Mouse (Mus musculus) bone marrow, adult 2 months (tissue): ENCODE measurements around the gene Cybrd1. TPM values are rescaled to one million over a fixed set of nuclear protein-coding genes. Genes with fewer than 3 reads are reported as not detected.

Experiments used
- H3K27ac ChIP-seq: fragments of 200-500 bp; 2 replicates; pipeline ENCODE4 v1.5.1; 2012; ENCODE audit warnings: low read depth, mild to moderate bottlenecking, control low read depth, inconsistent platforms, low read length; ENCODE audit not compliant: control insufficient read depth, poor library complexity, insufficient read depth
- H3K4me1 ChIP-seq: fragments of 200-500 bp; 2 replicates; pipeline ENCODE4 v1.6.1; 2011; ENCODE audit warnings: low read length; ENCODE audit not compliant: control insufficient read depth, insufficient read depth
- H3K4me3 ChIP-seq: fragments of 200-500 bp; replicated peaks from 2 replicates; pipeline ENCODE3; 2011; ENCODE audit warnings: mild to moderate bottlenecking, low read depth, low read length, control low read depth; ENCODE audit not compliant: control insufficient read depth
- CTCF ChIP-seq: fragments of 200-500 bp; IDR thresholded peaks from 2 replicates; pipeline ENCODE4 v1.5.1; 2011; ENCODE audit warnings: low read length, control low read depth; ENCODE audit not compliant: control insufficient read depth, insufficient read depth
- POLR2A ChIP-seq: fragments of 200-500 bp; IDR thresholded peaks from 2 replicates; pipeline ENCODE4 v1.6.1; 2011; ENCODE audit warnings: low read depth, mild to moderate bottlenecking, control low read depth, low read length, borderline replicate concordance; ENCODE audit not compliant: control insufficient read depth
- WGBS: fragments of 180-500 bp; shearing (Covaris S2); methylation state at CpG from one replicate; pipeline ENCODE4 v1.1.7; 2018; 5-methylcytosine and 5-hydroxymethylcytosine counted together
- polyA plus RNA-seq: library from polyadenylated mRNA; stranded (reverse); fragments of >200 nt; gene quantifications from 2 replicates; pipeline ENCODE4 v1.2.4, GENCODE M21; 2011; ENCODE audit warnings: low replicate concordance; ENCODE audit not compliant: missing spikeins, insufficient read depth, insufficient read length

Gene Cybrd1
- polyA plus RNA-seq, 1 experiment: not detected

DNA sequence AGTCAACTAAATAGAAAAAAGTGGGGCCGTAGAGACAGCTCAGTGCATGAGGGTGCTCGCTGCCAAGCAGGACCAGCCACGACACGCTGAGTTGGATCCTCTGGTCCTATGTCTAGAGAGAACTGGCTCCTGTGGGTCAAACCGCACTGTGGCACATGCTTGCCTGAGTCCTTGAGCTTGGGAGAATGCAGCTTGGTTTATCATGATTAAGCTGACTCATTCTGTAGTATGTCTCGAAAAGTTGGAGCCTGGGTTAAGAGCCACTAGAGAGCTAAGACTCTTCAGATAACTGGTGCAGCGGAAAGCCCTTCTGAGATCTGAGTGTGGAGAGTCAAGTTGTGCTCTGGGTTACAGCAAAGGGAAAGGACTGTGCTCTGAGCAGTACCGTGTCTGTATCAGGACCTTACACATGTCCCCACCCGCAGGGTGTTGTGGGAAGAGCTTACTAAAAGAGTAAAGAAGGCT, 16.4 kb downstream of the Cybrd1 start:
- no peaks in the 10 kb centered on the region for H3K4me1 ChIP-seq
- no peak overlapping the region for H3K4me3 ChIP-seq
- 72% methylated on average over 9 of the region's 9 CpGs for WGBS
- no peak for TF ChIP-seq CTCF
- TF ChIP-seq POLR2A: no peak
- no peak overlapping the region for H3K27ac ChIP-seq

DNA sequence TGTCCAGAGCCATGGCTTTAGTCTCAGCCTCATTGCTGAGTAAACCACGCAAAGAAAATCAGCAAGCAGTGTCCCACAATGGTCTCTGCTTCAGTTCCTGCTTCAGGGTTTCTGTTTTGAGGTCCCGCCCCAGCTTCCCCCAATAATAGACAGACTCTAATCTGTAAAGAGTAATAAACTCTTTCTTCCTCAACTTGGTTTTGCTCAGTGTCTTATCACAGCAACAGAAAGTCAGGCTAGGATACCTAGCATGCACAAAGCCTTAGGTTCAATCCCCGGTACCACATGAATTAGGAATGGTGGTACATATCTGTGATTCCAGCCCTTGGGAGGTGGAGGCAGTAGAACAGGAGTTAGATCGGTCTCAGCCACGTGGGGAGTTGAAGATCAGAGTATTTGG, 17.1 kb downstream of the Cybrd1 start:
- no peaks in the 10 kb centered on the region for H3K4me1 ChIP-seq
- H3K27ac ChIP-seq: no peak overlapping the region
- TF ChIP-seq CTCF (no peak), POLR2A (no peak)
- H3K4me3 ChIP-seq: no peak overlapping the region
- 59% methylated on average over 5 of the region's 5 CpGs for WGBS

DNA sequence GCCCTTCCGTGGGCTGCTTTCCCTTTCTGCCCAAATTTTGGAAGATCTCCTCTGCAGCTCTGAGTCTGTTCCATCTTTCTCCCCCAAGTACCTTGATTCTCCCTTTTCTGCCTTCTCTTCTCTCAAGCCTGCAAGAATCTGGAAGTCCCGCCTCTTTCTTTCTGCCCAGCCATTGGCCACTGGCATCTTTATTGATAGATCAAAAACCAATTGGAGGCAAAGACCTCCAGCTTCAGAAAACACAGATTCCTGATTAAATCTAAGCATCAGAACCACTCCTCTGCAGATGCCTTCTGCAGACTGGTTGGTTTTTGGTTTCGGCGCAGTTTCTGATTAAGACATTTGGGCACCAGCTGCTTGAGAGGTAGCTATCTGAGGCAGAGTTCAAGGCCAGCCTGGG, 22.9 kb downstream of the Cybrd1 start:
- Histone ChIP-seq H3K4me3 (no peak overlapping the region), H3K27ac (no peak overlapping the region), H3K4me1 (no peaks in the 10 kb centered on the region)
- WGBS: 73% methylated on average over 4 of the region's 4 CpGs
- TF ChIP-seq CTCF: no peak
- TF ChIP-seq POLR2A: no peak

DNA sequence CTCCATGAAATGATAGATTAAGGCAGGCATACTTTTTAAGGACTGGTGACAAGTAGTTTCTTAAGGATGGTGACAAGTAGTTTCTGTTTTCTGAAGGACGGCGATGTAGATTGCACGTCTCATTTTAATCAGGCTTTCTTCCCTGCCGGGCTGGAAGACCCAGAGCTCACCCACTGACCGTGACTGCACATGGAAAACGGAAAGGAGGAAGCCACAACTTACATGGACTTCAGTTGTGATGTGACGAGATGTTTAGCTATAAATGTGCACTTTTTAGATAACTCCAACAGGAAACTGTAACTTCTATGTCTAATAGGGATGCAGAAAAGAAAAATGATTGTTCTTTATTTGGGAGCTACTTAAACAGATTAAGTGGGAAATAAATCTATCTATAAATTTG, 24.7 kb downstream of the Cybrd1 start:
- WGBS: 17% methylated on average over 7 of the region's 7 CpGs
- Histone ChIP-seq H3K4me3 (no peak overlapping the region), H3K4me1 (no peaks in the 10 kb centered on the region), H3K27ac (no peak overlapping the region)
- TF ChIP-seq CTCF: no peak
- TF ChIP-seq POLR2A: no peak

DNA sequence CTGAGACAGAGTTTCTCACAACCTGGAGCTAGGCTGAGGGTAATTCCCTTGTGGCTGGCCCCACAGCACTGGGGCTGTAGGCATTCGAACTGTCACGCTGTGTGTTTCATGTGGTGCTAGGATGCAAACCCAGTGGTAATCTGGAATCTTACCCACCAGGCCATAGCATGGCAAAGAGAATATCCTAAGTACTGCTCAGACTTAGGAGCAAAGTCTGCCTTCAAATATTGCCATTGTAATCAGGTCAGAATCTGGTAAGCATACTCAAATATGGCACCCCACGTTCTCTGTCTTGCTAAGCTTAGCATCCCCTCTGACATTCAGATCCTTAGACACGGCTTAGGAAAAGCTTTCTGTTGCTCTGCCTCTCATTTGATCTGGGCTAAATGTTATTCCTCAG, 28.1 kb downstream of the Cybrd1 start:
- H3K4me1 ChIP-seq: no peaks in the 10 kb centered on the region
- WGBS: 91% methylated on average over 4 of the region's 4 CpGs
- no peak for TF ChIP-seq CTCF
- TF ChIP-seq POLR2A: no peak
- H3K27ac ChIP-seq: no peak overlapping the region
- no peak overlapping the region for H3K4me3 ChIP-seq

DNA sequence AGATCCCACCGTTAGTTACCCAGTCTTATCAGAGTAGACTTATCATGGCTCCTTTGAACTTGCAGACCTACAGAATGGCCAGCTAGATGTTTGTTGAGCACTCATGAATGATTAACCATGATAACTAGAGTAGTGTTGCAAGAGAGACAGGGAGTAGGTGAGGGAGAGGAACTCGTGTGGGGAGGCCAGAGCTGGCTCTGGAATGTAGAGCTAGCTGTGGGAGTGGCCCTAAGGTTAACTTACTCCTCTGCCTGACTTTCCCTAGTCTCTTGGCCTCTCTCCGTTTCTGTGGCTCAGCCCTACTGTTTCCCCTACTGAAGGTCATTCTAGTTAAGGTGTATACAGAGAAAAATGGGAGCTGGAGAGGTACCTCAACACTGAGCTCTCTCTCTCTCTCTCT, 28.5 kb downstream of the Cybrd1 start:
- 54% methylated on average over 3 of the region's 3 CpGs for WGBS
- Histone ChIP-seq H3K27ac (no peak overlapping the region), H3K4me1 (no peaks in the 10 kb centered on the region), H3K4me3 (no peak overlapping the region)
- TF ChIP-seq POLR2A: no peak
- no peak for TF ChIP-seq CTCF

DNA sequence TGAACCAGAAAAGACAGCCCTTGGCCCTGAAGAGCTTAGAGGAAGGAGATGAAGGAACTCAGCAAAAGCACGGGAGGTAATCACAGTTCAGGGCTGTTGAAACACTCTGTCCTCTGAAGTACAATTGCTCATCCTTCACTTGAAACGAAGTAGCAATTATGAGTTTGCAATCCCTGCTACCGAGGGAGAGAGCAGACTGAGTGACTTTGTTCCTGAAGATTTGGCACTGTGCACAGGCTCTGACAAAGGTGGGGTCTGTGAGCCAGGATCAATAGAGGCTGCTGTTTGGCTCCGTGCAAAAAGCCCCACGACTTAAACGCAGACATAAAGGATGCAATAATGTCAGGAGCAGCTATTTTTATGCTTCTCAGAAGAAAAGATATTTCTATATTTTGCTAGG, 30.1 kb downstream of the Cybrd1 start:
- Histone ChIP-seq H3K4me3 (no peak overlapping the region), H3K4me1 (no peaks in the 10 kb centered on the region), H3K27ac (no peak overlapping the region)
- TF ChIP-seq CTCF (no peak), POLR2A (no peak)
- 65% methylated on average over 6 of the region's 6 CpGs for WGBS

DNA sequence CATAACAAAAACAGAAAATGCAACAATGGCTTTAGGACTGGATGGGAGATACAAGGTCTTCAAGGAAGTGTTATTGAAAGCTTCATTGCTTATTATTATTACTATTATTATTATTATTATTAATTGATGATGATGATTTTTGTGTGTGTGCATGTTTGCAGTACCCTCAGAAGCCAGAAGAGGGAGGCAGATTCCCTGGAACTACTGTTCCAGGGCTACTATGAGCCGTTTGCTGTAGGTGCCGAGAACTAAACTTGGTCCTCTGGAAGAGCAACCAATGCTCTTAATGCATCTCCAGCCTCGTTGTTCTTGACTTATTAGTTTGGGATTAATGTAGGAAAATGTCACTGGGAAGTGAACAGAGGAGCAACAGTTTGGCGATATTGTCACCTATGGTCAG, 34.4 kb downstream of the Cybrd1 start:
- H3K4me3 ChIP-seq: no peak overlapping the region
- TF ChIP-seq POLR2A (no peak), CTCF (no peak)
- H3K4me1 ChIP-seq: no peaks in the 10 kb centered on the region
- H3K27ac ChIP-seq: no peak overlapping the region
- WGBS: 79% methylated on average over 4 of the region's 4 CpGs

DNA sequence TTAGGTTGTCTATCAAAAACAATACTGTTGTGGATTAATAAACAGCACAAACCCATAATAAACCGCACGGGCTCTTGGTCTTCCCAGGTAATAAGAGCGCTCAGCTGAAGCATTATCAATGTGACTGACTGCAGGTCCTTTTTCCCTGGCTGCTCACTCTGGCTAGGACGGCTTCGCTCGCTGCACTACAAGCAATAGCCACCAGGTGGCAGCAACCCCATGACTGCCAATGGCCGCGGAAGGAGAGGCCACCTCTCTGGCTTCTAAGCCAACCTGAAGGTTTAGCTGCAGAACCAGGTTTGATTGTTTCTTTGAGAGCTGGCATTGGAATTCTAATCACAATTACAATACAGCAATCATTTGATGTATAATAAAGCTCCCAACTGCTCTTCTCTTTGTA, 37.8 kb downstream of the Cybrd1 start:
- Histone ChIP-seq H3K27ac (no peak overlapping the region), H3K4me1 (no peaks in the 10 kb centered on the region), H3K4me3 (no peak overlapping the region)
- TF ChIP-seq POLR2A (no peak), CTCF (peak; percentile 92)
- 7% methylated on average over 8 of the region's 8 CpGs for WGBS
